Mouse (Mus musculus) testis, adult 2 months (tissue): Measurements from ENCODE around the gene Wnt2b.

Experiments used
- CTCF ChIP-seq: fragments of 200-500 bp; IDR thresholded peaks from 2 replicates; pipeline ENCODE4 v1.5.1; 2012; ENCODE audit warnings: low read depth, mild to moderate bottlenecking, inconsistent platforms, low read length, moderate library complexity; ENCODE audit not compliant: control insufficient read depth, insufficient read depth, insufficient replicate concordance
- POLR2A ChIP-seq: fragments of 200-500 bp; IDR thresholded peaks from 2 replicates; pipeline ENCODE4 v1.6.1; 2012; ENCODE audit warnings: low read depth, mild to moderate bottlenecking, inconsistent platforms, low read length, moderate library complexity; ENCODE audit not compliant: control insufficient read depth

DNA sequence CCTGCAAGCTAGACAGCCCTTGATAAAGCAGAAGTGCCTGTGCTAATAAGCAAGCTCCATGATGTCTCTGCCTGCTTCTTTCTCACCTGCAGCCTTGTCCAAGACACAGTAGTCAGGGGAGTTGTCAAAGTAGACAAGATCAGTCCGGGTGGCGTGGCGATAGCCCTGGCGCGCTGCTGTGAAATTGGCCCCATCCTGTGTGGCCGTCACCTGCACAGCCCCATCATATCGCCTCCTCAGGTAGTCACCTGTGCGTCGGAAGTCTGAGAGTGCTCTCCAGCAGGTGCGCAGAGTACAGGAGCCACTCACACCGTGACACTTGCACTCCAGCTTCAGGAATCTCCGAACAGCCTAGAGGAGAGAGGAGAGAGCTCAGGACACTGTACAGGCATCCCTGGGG, 10.8 kb downstream of the Wnt2b start:
- TF ChIP-seq POLR2A (no peak), CTCF (no peak)
